Mouse (Mus musculus): Measurements from ENCODE around the gene Gm21962. TPM values are rescaled to one million over a fixed set of nuclear protein-coding genes. Genes with fewer than 3 reads are reported as not detected.

Gene Gm21962
- polyA plus RNA-seq, 1 experiment from 2014 or later: not detected

Small RNAs within 50 kb of the gene (microRNA-seq; reads per million reads assigned to microRNA genes)
- gene Gm22468: not detected

Other genes with a start within 250 kb of the Gm21962 start
- 6.3 and 6.5 TPM in 2 replicates for gene Ddit4l, start 49.9 kb upstream of the Gm21962 start, polyA plus RNA-seq (2015; fragmentation: Nextera tagmentation; extraction: Ambion mirVana)
- gene H2afz, start 193.0 kb downstream of the Gm21962 start, polyA plus RNA-seq (2015; fragmentation: Nextera tagmentation; extraction: Ambion mirVana): 1,149 and 1,226 TPM in 2 replicates
- 7.4 and 9.9 TPM in 2 replicates for gene Dnajb14, start 196.2 kb downstream of the Gm21962 start, polyA plus RNA-seq (2015; fragmentation: Nextera tagmentation; extraction: Ambion mirVana)
- 85.4 and 105 TPM in 2 replicates for gene Lamtor3, start 247.0 kb downstream of the Gm21962 start, polyA plus RNA-seq (2015; fragmentation: Nextera tagmentation; extraction: Ambion mirVana)

Measured in heart, embryonic 13.5 days (tissue).